Mouse (Mus musculus) brain, embryonic 14.5 days (tissue): Measurements from ENCODE around the gene Luzp1.

ENCODE experiments used
- CTCF ChIP-seq: fragments of 200-500 bp; IDR thresholded peaks from 2 replicates; pipeline ENCODE4 v1.5.1; 2012; ENCODE audit warnings: inconsistent platforms, mild to moderate bottlenecking, moderate library complexity, borderline replicate concordance; ENCODE audit not compliant: insufficient read depth, insufficient read length; ENCODE audit errors: extremely low read depth
- POLR2A ChIP-seq: fragments of 200-500 bp; IDR thresholded peaks from 2 replicates; pipeline ENCODE4 v1.6.1; 2012; ENCODE audit warnings: mild to moderate bottlenecking, inconsistent platforms, borderline replicate concordance; ENCODE audit not compliant: poor library complexity, insufficient read depth, insufficient read length, severe bottlenecking; ENCODE audit errors: extremely low read depth

DNA sequence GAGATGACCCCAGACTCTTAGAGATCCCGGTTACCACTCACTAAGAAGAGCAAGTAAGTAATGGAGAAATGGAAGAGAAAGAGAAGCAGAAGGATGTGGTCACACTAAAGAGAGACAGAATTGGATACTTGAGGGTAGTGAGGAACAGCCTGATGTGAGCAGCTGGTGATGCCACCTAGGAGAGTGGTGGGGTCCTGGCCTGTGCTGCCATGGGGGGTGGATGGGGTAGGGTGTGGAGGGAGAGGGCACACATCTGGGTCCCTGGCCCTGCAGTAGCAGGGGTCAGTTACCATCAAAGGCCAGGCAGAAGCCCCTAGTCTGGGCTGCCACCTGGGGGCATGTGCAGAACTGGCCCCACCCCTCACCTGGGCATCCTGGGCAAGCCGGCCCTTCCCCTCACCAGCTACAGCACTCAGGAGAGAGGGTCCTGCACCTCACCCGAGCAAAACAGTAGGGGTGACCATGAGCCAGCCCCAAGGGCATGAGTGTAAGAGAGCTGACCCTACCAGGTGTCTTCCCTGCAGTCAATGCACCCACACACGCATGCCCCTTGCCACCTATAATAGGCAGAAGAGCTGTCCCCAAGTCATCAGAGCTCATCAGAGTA lies 117.8 kb downstream of the Luzp1 start:
- TF ChIP-seq CTCF: no peak
- TF ChIP-seq POLR2A: no peak
